Mouse (Mus musculus): ENCODE measurements around the gene Htr2c. TPM values are rescaled to one million over a fixed set of nuclear protein-coding genes. Genes with fewer than 3 reads are reported as not detected.
A peak's percentile ranks its signal among the peaks of the same experiment; 100 is the strongest.

The Htr2c gene
- polyA plus RNA-seq, 1 experiment from 2014 or later = not detected

GRCm38 (mm10) chrX:146959960-146960359 is 2.4 kb upstream of the Htr2c start:
- no peak for ATAC-seq
- H3K27ac ChIP-seq (ENCODE audit: low read depth) = no peak overlapping the region
- no peaks in the 10 kb centered on the region for H3K4me1 ChIP-seq (ENCODE audit: insufficient read depth)
- H3K9me3 ChIP-seq (ENCODE audit: low read length) = no peaks in the 10 kb centered on the region
- H3K4me2 ChIP-seq (ENCODE audit: low read depth, low read length) = no peak overlapping the region
- DNase-seq = no peak
- H3K36me3 ChIP-seq (replicated peaks; ENCODE audit: insufficient read depth, low read length) = no peaks in the 10 kb centered on the region
- no peak overlapping the region for H3K9ac ChIP-seq (replicated peaks)
- no peak overlapping the region for H3K4me3 ChIP-seq (ENCODE audit: low read depth, low read length)
- TF ChIP-seq EP300 (IDR thresholded peaks at IDR 0.05; ENCODE audit: low read depth) (no peak), CTCF (IDR thresholded peaks at IDR 0.05; ENCODE audit: low read depth) (no peak)
- WGBS (ENCODE audit: insufficient replicate concordance) = 21% methylated on average over 10 of the region's 10 CpGs
- peaks cover 3% of the 10 kb centered on the region; the same call in 1 of the 2 replicates for H3K27me3 ChIP-seq (ENCODE audit: insufficient read depth, low read length)

GRCm38 (mm10) chrX:146962914-146963547 is 718 bp downstream of the Htr2c start:
- Histone ChIP-seq H3K27me3 (ENCODE audit: insufficient read depth, low read length) (peaks cover 3% of the 10 kb centered on the region; the same call in 1 of the 2 replicates), H3K36me3 (replicated peaks; ENCODE audit: insufficient read depth, low read length) (no peaks in the 10 kb centered on the region), H3K9ac (replicated peaks) (no peak overlapping the region), H3K9me3 (ENCODE audit: low read length) (no peaks in the 10 kb centered on the region), H3K27ac (ENCODE audit: low read depth) (no peak overlapping the region), H3K4me1 (ENCODE audit: insufficient read depth) (no peaks in the 10 kb centered on the region), H3K4me3 (ENCODE audit: low read depth, low read length) (no peak overlapping the region), H3K4me2 (ENCODE audit: low read depth, low read length) (no peak overlapping the region)
- DNase-seq (no peak), ATAC-seq (no peak)
- no peak for TF ChIP-seq CTCF (IDR thresholded peaks at IDR 0.05; ENCODE audit: low read depth)
- no peak for TF ChIP-seq EP300 (IDR thresholded peaks at IDR 0.05; ENCODE audit: low read depth)
- 21% methylated on average over 36 of the region's 37 CpGs for WGBS (ENCODE audit: insufficient replicate concordance)

GRCm38 (mm10) chrX:146979931-146980330 is 17.6 kb downstream of the Htr2c start:
- Histone ChIP-seq H3K4me3 (ENCODE audit: low read depth, low read length) (no peak overlapping the region), H3K9ac (replicated peaks) (no peak overlapping the region), H3K4me1 (ENCODE audit: insufficient read depth) (no peaks in the 10 kb centered on the region), H3K4me2 (ENCODE audit: low read depth, low read length) (no peak overlapping the region), H3K9me3 (ENCODE audit: low read length) (no peaks in the 10 kb centered on the region), H3K27ac (ENCODE audit: low read depth) (no peak overlapping the region), H3K27me3 (ENCODE audit: insufficient read depth, low read length) (no peaks in the 10 kb centered on the region), H3K36me3 (replicated peaks; ENCODE audit: insufficient read depth, low read length) (no peaks in the 10 kb centered on the region)
- TF ChIP-seq CTCF (IDR thresholded peaks at IDR 0.05; ENCODE audit: low read depth) (peak; percentile 63), EP300 (IDR thresholded peaks at IDR 0.05; ENCODE audit: low read depth) (no peak)
- no peak for ATAC-seq
- no peak for DNase-seq
- 53% methylated on average over 5 of the region's 5 CpGs for WGBS (ENCODE audit: insufficient replicate concordance)

- Histone ChIP-seq H3K4me3 (ENCODE audit: low read depth, low read length) (no peak overlapping the region), H3K9ac (replicated peaks) (no peak overlapping the region), H3K27ac (ENCODE audit: low read depth) (no peak overlapping the region), H3K27me3 (ENCODE audit: insufficient read depth, low read length) (no peaks in the 10 kb centered on the region), H3K36me3 (replicated peaks; ENCODE audit: insufficient read depth, low read length) (no peaks in the 10 kb centered on the region), H3K4me2 (ENCODE audit: low read depth, low read length) (no peak overlapping the region), H3K4me1 (ENCODE audit: insufficient read depth) (no peaks in the 10 kb centered on the region), H3K9me3 (ENCODE audit: low read length) (no peaks in the 10 kb centered on the region)
- no peak for ATAC-seq
- 13% methylated on average over 3 of the region's 3 CpGs for WGBS (ENCODE audit: insufficient replicate concordance)
- peak; percentile 34 for TF ChIP-seq CTCF (IDR thresholded peaks at IDR 0.05; ENCODE audit: low read depth)
- TF ChIP-seq EP300 (IDR thresholded peaks at IDR 0.05; ENCODE audit: low read depth) = no peak
- DNase-seq = no peak
Observed at GRCm38 (mm10) chrX:147055730-147056129, 93.4 kb downstream of the Htr2c start.

- no peaks in the 10 kb centered on the region for H3K27me3 ChIP-seq (ENCODE audit: insufficient read depth, low read length)
- no peak for TF ChIP-seq CTCF (IDR thresholded peaks at IDR 0.05; ENCODE audit: low read depth)
- TF ChIP-seq EP300 (IDR thresholded peaks at IDR 0.05; ENCODE audit: low read depth) = no peak
- H3K9me3 ChIP-seq (ENCODE audit: low read length) = no peaks in the 10 kb centered on the region
- no peak overlapping the region for H3K4me2 ChIP-seq (ENCODE audit: low read depth, low read length)
- DNase-seq = no peak
- H3K4me3 ChIP-seq (ENCODE audit: low read depth, low read length) = no peak overlapping the region
- ATAC-seq = no peak
- H3K27ac ChIP-seq (ENCODE audit: low read depth) = no peak overlapping the region
- H3K36me3 ChIP-seq (replicated peaks; ENCODE audit: insufficient read depth, low read length) = no peaks in the 10 kb centered on the region
- H3K9ac ChIP-seq (replicated peaks) = no peak overlapping the region
- H3K4me1 ChIP-seq (ENCODE audit: insufficient read depth) = no peaks in the 10 kb centered on the region
Observed at GRCm38 (mm10) chrX:147071622-147072021, 109.3 kb downstream of the Htr2c start.

- Histone ChIP-seq H3K4me2 (ENCODE audit: low read depth, low read length) (no peak overlapping the region), H3K9me3 (ENCODE audit: low read length) (no peaks in the 10 kb centered on the region), H3K4me1 (ENCODE audit: insufficient read depth) (no peaks in the 10 kb centered on the region), H3K36me3 (replicated peaks; ENCODE audit: insufficient read depth, low read length) (no peaks in the 10 kb centered on the region), H3K9ac (replicated peaks) (no peak overlapping the region), H3K27me3 (ENCODE audit: insufficient read depth, low read length) (no peaks in the 10 kb centered on the region), H3K4me3 (ENCODE audit: low read depth, low read length) (no peak overlapping the region), H3K27ac (ENCODE audit: low read depth) (no peak overlapping the region)
- WGBS (ENCODE audit: insufficient replicate concordance) = 32% methylated on average over 1 of the region's 1 CpGs
- ATAC-seq (no peak), DNase-seq (no peak)
- TF ChIP-seq EP300 (IDR thresholded peaks at IDR 0.05; ENCODE audit: low read depth) = no peak
- no peak for TF ChIP-seq CTCF (IDR thresholded peaks at IDR 0.05; ENCODE audit: low read depth)
Observed at GRCm38 (mm10) chrX:147119155-147119554, 156.8 kb downstream of the Htr2c start.

GRCm38 (mm10) chrX:147215251-147215650 is 252.9 kb downstream of the Htr2c start:
- Histone ChIP-seq H3K27me3 (ENCODE audit: insufficient read depth, low read length) (no peaks in the 10 kb centered on the region), H3K9ac (replicated peaks) (no peak overlapping the region), H3K36me3 (replicated peaks; ENCODE audit: insufficient read depth, low read length) (no peaks in the 10 kb centered on the region), H3K4me1 (ENCODE audit: insufficient read depth) (no peaks in the 10 kb centered on the region), H3K4me3 (ENCODE audit: low read depth, low read length) (no peak overlapping the region), H3K4me2 (ENCODE audit: low read depth, low read length) (no peak overlapping the region), H3K9me3 (ENCODE audit: low read length) (no peaks in the 10 kb centered on the region), H3K27ac (ENCODE audit: low read depth) (no peak overlapping the region)
- no peak for DNase-seq
- no peak for TF ChIP-seq CTCF (IDR thresholded peaks at IDR 0.05; ENCODE audit: low read depth)
- TF ChIP-seq EP300 (IDR thresholded peaks at IDR 0.05; ENCODE audit: low read depth) = no peak
- ATAC-seq = no peak
